Mouse (Mus musculus) Patski (cell line): ENCODE data around the gene Cdh12. TPM values are rescaled to one million over a fixed set of nuclear protein-coding genes. Genes with fewer than 3 reads are reported as not detected.
A peak's percentile ranks its signal among the peaks of the same experiment; 100 is the strongest.

Experiments
- ATAC-seq: fragments of 100-300 bp; one replicate; pipeline ENCODE4 v1.8.0; 2021
- CTCF ChIA-PET: fragments of 350-600 bp; sonication (Branson Sonifier 250); formaldehyde crosslinking; loops from one replicate; lab custom pipeline; 2022; ENCODE audit warnings: inconsistent platforms; lab: Charles Lee
- POLR2A ChIA-PET: fragments of 350-600 bp; sonication (Branson Sonifier 250); formaldehyde crosslinking; loops from one replicate; lab custom pipeline; 2022; ENCODE audit warnings: antibody characterized with exemption, inconsistent platforms; lab: Charles Lee
- DNase-seq: peaks from one replicate; pipeline ENCODE4 v3.0.0-alpha.2; 2011; ENCODE audit warnings: low read depth, low spot score
- H3K27me3 ChIP-seq: fragments of 371-371 bp; one replicate; pipeline ENCODE4 v1.5.1; 2021
- CTCF ChIP-seq: fragments of 100-300 bp; IDR thresholded peaks from one replicate; pipeline ENCODE4 v1.5.1; 2021
- in situ Hi-C: fragments of 300-500 bp; cut with MboI; formaldehyde crosslinking; loops from 3 replicates; pipeline ENCODE4 v1.11.1; 2018; ENCODE audit warnings: low pct_unique_long_range_greater_than_20kb, mixed read lengths
- polyA plus RNA-seq: library from polyadenylated mRNA; unstranded; gene quantifications from one replicate; pipeline ENCODE4 v1.2.3, GENCODE M21; 2021

The Cdh12 gene
- polyA plus RNA-seq, 1 experiment from 2014 or later: not detected

- peak; percentile 18 for TF ChIP-seq CTCF
- in situ Hi-C loops: no loop called here
Observed at GRCm38 (mm10) chr15:21536909-21537308, 1087.8 kb downstream of the Cdh12 start.

GRCm38 (mm10) chr15:21544786-21545185 is 1095.7 kb downstream of the Cdh12 start:
- DNase-seq (no peak), ATAC-seq (no peak)
- CTCF ChIA-PET: no interaction called here
- H3K27me3 ChIP-seq: peaks cover 3% of the 10 kb centered on the region
- POLR2A ChIA-PET: no interaction called here
- in situ Hi-C loops: no loop called here
- no peak for TF ChIP-seq CTCF

More at GRCm38 (mm10) chr15:21536909-21537308, 1087.8 kb downstream of the Cdh12 start:
- CTCF ChIA-PET: interaction anchor here (0.9 kb wide), 1 partner anchor 15 kb away, joined by 4 read pairs; no protein-coding TSS in a partner anchor
- DNase-seq: no peak
- POLR2A ChIA-PET: no interaction called here
- ATAC-seq: no peak
- no peaks in the 10 kb centered on the region for H3K27me3 ChIP-seq

GRCm38 (mm10) chr15:21555981-21556380 is 1106.9 kb downstream of the Cdh12 start:
- no peak for TF ChIP-seq CTCF
- DNase-seq (no peak), ATAC-seq (no peak)
- in situ Hi-C loops: no loop called here
- ChIA-PET CTCF (no interaction called here), POLR2A (no interaction called here)
- H3K27me3 ChIP-seq: no peaks in the 10 kb centered on the region

GRCm38 (mm10) chr15:21566314-21567051 is 1117.4 kb downstream of the Cdh12 start:
- CTCF ChIA-PET: no interaction called here
- ATAC-seq (no peak), DNase-seq (no peak)
- no peak for TF ChIP-seq CTCF
- H3K27me3 ChIP-seq: no peaks in the 10 kb centered on the region
- POLR2A ChIA-PET: no interaction called here
- in situ Hi-C loops: no loop called here

GRCm38 (mm10) chr15:21604510-21604909 is 1155.4 kb downstream of the Cdh12 start:
- TF ChIP-seq CTCF: no peak
- DNase-seq: no peak
- in situ Hi-C loops: no loop called here
- no peak for ATAC-seq
- peaks cover 4% of the 10 kb centered on the region for H3K27me3 ChIP-seq
- ChIA-PET POLR2A (no interaction called here), CTCF (no interaction called here)

Other genes starting within 250 kb of the Cdh12 start
- gene Acot10, start 217.5 kb downstream of the Cdh12 start, polyA plus RNA-seq: 0.24 TPM